Mouse (Mus musculus): ENCODE measurements around the gene Prkcb.

GRCm38 (mm10) chr7:122477118-122477517 is 188.6 kb downstream of the Prkcb start:
- TF ChIP-seq POLR2A (IDR thresholded peaks at IDR 0.05; ENCODE audit: low read depth, low read length) (no peak), CTCF (conservative IDR thresholded peaks at IDR 0.05; ENCODE audit: insufficient read depth, insufficient read length, low read depth, low read length) (no peak)
